Mouse (Mus musculus) testis, adult 2 months (tissue): Measurements from ENCODE around the gene B3gnt9.

Experiments used
- CTCF ChIP-seq: fragments of 200-500 bp; IDR thresholded peaks from 2 replicates; pipeline ENCODE4 v1.5.1; 2012; ENCODE audit warnings: low read depth, mild to moderate bottlenecking, inconsistent platforms, low read length, moderate library complexity; ENCODE audit not compliant: control insufficient read depth, insufficient read depth, insufficient replicate concordance
- POLR2A ChIP-seq: fragments of 200-500 bp; IDR thresholded peaks from 2 replicates; pipeline ENCODE4 v1.6.1; 2012; ENCODE audit warnings: low read depth, mild to moderate bottlenecking, inconsistent platforms, low read length, moderate library complexity; ENCODE audit not compliant: control insufficient read depth

DNA sequence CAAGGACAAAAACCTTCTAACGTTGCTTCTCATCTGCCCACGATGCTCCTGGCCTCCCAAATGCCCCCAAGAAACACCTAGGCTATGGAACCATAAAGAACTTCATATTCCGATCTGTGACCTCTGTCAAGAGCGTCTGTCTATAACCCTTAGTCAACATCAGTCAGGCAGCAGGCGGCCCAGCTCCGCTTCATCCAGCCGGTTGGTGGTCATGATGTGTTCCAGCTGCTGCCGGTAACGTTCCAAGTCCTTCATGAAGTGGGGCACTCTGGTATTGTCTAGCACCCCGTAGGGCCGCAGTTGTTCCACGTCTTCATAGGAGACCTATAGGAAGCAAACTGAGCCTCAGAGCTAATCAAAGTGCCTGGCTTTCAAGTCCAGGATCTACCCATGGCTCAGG is 26.9 kb upstream of the B3gnt9 start:
- no peak for TF ChIP-seq CTCF
- no peak for TF ChIP-seq POLR2A
